Mouse (Mus musculus): Measurements from ENCODE around the gene Fbp2.

DNA sequence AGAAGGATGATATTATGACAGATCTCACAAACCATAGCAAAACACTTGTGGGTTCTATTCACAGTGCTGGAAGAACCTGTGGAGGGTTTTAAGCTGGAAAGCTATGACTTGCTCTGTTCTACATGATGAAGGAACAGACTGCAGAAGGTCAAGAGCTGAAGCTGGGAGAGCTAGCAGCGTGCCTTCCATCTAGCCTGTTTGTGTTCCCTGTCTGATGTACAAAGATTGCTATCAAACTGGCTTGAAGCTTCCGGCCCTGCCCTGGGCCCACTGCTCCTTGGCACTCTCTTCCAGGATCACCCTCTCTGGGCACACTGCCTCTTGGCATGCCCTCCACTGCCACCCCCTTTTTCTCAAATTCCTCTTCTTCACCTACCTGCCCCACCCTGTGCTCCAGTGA is 31.1 kb upstream of the Fbp2 start:
- TF ChIP-seq CTCF (IDR thresholded peaks at IDR 0.05) (no peak), POLR2A (IDR thresholded peaks at IDR 0.05; ENCODE audit: insufficient read depth, low read depth, low read length) (no peak), EP300 (IDR thresholded peaks at IDR 0.05; ENCODE audit: insufficient read depth, low read depth, low read length) (no peak)
